Mouse (Mus musculus) cerebellum, postnatal 14 days (tissue): ENCODE measurements around the gene Gtpbp8.

Experiments
- DNase-seq, 2 experiments: peaks; one replicate each; pipeline ENCODE4 v3.0.0; 2021; ENCODE audit warnings: mixed read lengths in 2 of 2

Gene Gtpbp8

DNA sequence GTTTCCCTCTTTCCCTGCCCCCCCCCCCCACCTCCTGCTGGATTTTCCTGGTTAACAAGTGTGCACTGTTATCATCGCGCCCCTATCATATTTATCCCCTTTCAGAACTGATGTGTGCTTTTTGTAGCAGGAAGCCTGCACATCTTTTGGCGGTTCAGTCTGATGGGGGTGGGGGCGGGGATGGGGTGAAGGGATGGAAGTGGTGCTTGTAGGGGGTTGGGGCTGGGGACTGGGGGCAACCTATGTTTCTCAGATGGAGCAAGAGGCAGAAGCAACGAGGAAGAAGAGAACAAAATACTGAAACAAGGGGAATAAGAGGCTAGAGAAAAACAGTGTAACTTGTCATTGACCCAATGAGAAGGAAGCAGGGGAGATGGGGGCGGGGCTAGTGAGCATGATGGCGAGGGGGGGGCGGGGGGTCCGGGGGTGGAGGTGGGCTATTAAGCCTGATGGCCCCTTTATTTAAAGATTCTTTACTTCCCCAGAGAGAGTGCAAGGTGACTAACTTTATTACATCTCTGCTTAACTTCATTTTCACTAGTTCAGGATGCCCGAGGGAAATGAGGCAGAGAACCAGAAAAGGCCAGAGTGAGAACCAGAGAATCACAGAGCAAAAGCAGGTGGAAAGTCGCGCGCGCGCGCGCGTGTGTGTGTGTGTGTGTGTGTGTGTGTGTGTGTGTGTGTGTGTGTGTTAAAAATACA is 58.3 kb downstream of the Gtpbp8 start:
- DNase-seq = no peak

DNA sequence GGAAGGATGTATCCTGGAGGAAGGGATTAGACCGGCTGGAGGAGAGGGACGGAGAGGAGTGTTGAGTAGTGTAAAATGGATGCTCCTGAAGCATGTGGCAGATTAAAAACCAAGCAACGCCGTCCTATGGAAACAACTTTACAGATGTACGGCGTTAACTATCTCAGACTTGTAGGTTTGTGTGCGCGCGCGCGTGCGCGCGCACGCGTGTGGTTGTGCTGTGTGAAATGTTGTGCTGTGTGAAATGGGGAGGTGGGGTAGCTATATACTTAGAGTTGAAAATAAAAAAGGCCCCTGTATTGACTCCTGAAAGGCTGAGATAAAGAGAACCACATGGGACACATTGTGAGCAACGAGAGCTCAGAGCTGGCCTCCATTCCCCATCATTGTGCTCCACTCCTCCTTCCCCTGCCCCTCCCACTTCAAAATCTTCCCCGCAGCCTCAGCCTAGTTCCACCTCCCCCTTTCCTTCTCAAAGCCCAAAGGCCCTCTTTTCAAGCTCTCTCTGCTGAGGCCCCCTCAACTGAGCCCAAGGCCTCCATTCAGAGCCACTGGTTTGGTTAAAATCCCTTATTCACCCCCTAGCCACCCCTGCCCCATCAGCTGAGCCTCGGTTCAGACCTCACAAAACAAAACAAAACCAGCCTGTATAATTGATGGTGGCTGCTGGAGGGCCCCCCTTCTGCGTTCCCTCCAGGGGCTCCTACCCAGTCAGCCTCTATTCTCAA is 59.0 kb downstream of the Gtpbp8 start:
- DNase-seq = no peak
